ENCODE assay signal across 8 mouse cellular contexts in the genomic region with DNA sequence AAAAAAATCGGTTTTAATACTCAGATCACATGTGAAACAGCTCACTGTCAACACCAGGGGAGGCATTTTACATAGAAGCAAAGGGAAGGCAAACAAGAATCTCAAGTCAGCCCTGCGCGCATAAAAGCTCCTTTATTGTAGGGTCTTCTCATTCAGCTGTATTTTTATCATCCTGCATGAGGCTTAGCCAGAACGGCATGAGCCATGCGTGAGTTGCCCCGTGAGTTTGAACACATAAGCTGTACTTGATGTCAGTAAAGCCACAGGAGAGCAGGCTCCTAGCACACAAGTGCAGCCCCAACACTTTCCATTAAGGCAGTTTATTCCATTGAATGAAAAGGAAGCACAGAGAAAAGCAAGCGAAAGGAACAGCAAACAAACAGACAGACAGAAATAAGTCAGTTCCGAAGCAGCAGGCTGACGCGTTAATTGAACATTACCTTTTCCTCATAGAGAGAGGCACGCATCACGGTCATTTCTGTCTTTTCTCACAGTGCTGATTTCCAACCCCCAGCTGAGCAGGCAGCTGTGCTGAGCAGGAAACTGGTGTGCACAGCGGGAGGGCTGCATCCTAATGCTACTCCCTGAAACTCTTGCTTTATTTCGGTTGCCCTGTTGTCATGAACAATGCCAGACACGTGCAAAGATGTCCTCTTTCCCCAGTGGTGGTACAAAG.
DNase-seq lines count a peak whose midpoint lies in the region; ATAC-seq and TF ChIP-seq lines count a peak whose summit lies in the region.

No protein-coding gene starts in this region.

- H3K9me3 ChIP-seq in heart, embryonic 16.5 days (replicated peaks; ENCODE audit: control insufficient read depth, low read length), result 0 out of 2 replicates have a peak, but pooled peaks cover 2% of the 10 kb centered on the region
- H3K9me3 ChIP-seq in embryonic facial prominence, embryonic 10.5 days, result no peaks in the 10 kb centered on the region
- H3K9me3 ChIP-seq in intestine, postnatal 0 days (ENCODE audit: control insufficient read depth), result no peaks in the 10 kb centered on the region
- no peaks in the 10 kb centered on the region for H3K9me3 ChIP-seq in midbrain, embryonic 15.5 days

- peak overlapping the region; percentile 23 for H3K4me3 ChIP-seq in heart, embryonic 16.5 days (ENCODE audit: low read length)
- H3K4me3 ChIP-seq in embryonic facial prominence, embryonic 10.5 days, result peak overlapping the region; percentile 40
- no peak overlapping the region for H3K4me3 ChIP-seq in intestine, postnatal 0 days (ENCODE audit: low read depth, low read length)
- H3K4me3 ChIP-seq in midbrain, embryonic 15.5 days, result peak overlapping the region; percentile 36

- no peak for DNase-seq in heart, postnatal 14 days
- peak; percentile 30 for DNase-seq in embryonic facial prominence, embryonic 10.5 days (ENCODE audit: low spot score)
- no peak for DNase-seq in spleen, postnatal 36 days (ENCODE audit: low spot score in 2 of 2)
- DNase-seq in adrenal gland, postnatal 36 days, result no peak
- DNase-seq in lung, postnatal 10 days, result no peak

- TF ChIP-seq CTCF in intestine, postnatal 0 days (IDR thresholded peaks at IDR 0.05; ENCODE audit: low read depth), result no peak

- H3K9ac ChIP-seq in heart, embryonic 16.5 days (ENCODE audit: low read length), result no peak overlapping the region
- no peak overlapping the region for H3K9ac ChIP-seq in intestine, postnatal 0 days (ENCODE audit: low read depth, low read length)
- peak overlapping the region; percentile 50 for H3K9ac ChIP-seq in midbrain, embryonic 15.5 days

- no peaks in the 10 kb centered on the region for H3K4me1 ChIP-seq in heart, embryonic 16.5 days (ENCODE audit: control insufficient read depth, insufficient read depth, low read length)
- peaks cover 8% of the 10 kb centered on the region for H3K4me1 ChIP-seq in embryonic facial prominence, embryonic 10.5 days
- H3K4me1 ChIP-seq in intestine, postnatal 0 days (replicated peaks; ENCODE audit: control insufficient read depth, insufficient read depth, low read length), result no peaks in the 10 kb centered on the region
- peaks cover 23% of the 10 kb centered on the region for H3K4me1 ChIP-seq in midbrain, embryonic 15.5 days

- no peak overlapping the region for H3K27ac ChIP-seq in heart, embryonic 16.5 days (ENCODE audit: low read length)
- peak overlapping the region; percentile 4; the same call in 1 of the 2 replicates for H3K27ac ChIP-seq in embryonic facial prominence, embryonic 10.5 days (replicated peaks)
- no peak overlapping the region for H3K27ac ChIP-seq in intestine, postnatal 0 days (ENCODE audit: low read depth, low read length)
- peak overlapping the region; percentile 92 for H3K27ac ChIP-seq in midbrain, embryonic 15.5 days

- WGBS in heart, embryonic 16.5 days, result 7% methylated on average over 15 of the region's 15 CpGs
- 8% methylated on average over 15 of the region's 15 CpGs for WGBS in embryonic facial prominence, embryonic 10.5 days
- WGBS in intestine, postnatal 0 days, result 10% methylated on average over 15 of the region's 15 CpGs
- 2% methylated on average over 15 of the region's 15 CpGs for WGBS in midbrain, embryonic 15.5 days

- no peaks in the 10 kb centered on the region for H3K27me3 ChIP-seq in heart, embryonic 16.5 days (ENCODE audit: control insufficient read depth, insufficient read depth, low read length)
- H3K27me3 ChIP-seq in embryonic facial prominence, embryonic 10.5 days (replicated peaks; ENCODE audit: low read depth, poor library complexity, severe bottlenecking), result peaks cover 9% of the 10 kb centered on the region; the same call in 1 of the 2 replicates
- no peaks in the 10 kb centered on the region for H3K27me3 ChIP-seq in intestine, postnatal 0 days (replicated peaks; ENCODE audit: control insufficient read depth, insufficient read depth, low read length)
- no peaks in the 10 kb centered on the region for H3K27me3 ChIP-seq in midbrain, embryonic 15.5 days (replicated peaks)

- intact Hi-C loops in heart, postnatal 14 days (cut with DNase I), result no loop called here

- peak overlapping the region; percentile 49 for H3K4me2 ChIP-seq in heart, embryonic 16.5 days (ENCODE audit: low read depth, low read length)
- peak overlapping the region; percentile 21; the same call in 1 of the 2 replicates for H3K4me2 ChIP-seq in intestine, postnatal 0 days (replicated peaks; ENCODE audit: low read depth)
- H3K4me2 ChIP-seq in midbrain, embryonic 15.5 days, result peak overlapping the region; percentile 55

- H3K36me3 ChIP-seq in heart, embryonic 16.5 days (ENCODE audit: control insufficient read depth, insufficient read depth), result no peaks in the 10 kb centered on the region
- H3K36me3 ChIP-seq in embryonic facial prominence, embryonic 10.5 days (replicated peaks), result no peaks in the 10 kb centered on the region
- H3K36me3 ChIP-seq in intestine, postnatal 0 days (ENCODE audit: control insufficient read depth, insufficient read depth), result no peaks in the 10 kb centered on the region
- H3K36me3 ChIP-seq in midbrain, embryonic 15.5 days (replicated peaks), result no peaks in the 10 kb centered on the region

- no peak for ATAC-seq in heart, embryonic 16.5 days (replicated peaks; ENCODE audit: extremely low read depth, insufficient read depth, low FRiP score)
- no peak for ATAC-seq in intestine, postnatal 0 days
- peak; percentile 89 for ATAC-seq in midbrain, embryonic 15.5 days (replicated peaks)

Comparison
In these comparisons a context has a peak if more than half of its experiments do, and no peak if none do; other contexts are left out.
1. H3K27ac ChIP-seq: peak in embryonic facial prominence, embryonic 10.5 days (single experiment) and midbrain, embryonic 15.5 days (single experiment); none in heart, embryonic 16.5 days (single experiment) and intestine, postnatal 0 days (single experiment).
2. Peak in every context shown above with its lines, with median percentiles within 50 percentile points of each other: H3K4me2 ChIP-seq.